Comparison of ENCODE assay signal across 28 mouse cellular contexts in genomic region chr14:10978651-10979050, GRCm38 (mm10).
A peak's percentile ranks its signal among the peaks of the same experiment; 100 is the strongest.
DNase-seq lines count a peak whose midpoint lies in the region; ATAC-seq lines count a peak whose summit lies in the region.
"Had no signal": no experiment of that assay in that cellular context is flagged by ENCODE, and none has a peak within 500 bp of the region (broad histone marks: within the 10 kb centered on the region; RNA-seq: fewer than 3 reads in every experiment).

No protein-coding gene starts in this region.

- ATAC-seq in midbrain, embryonic 16.5 days, result 0 out of 2 replicates have a peak, but pooled peaks have one; percentile 36
- ATAC-seq in midbrain, embryonic 15.5 days (replicated peaks), result no peak
- no peak for ATAC-seq in hindbrain, embryonic 12.5 days (ENCODE audit: low FRiP score)
- ATAC-seq: CD4-positive, CD25-positive, alpha-beta regulatory T cell, adult 4 months; forebrain, embryonic 13.5 days; forebrain, embryonic 16.5 days; hindbrain, embryonic 16.5 days had no signal

- no peak overlapping the region for H3K4me3 ChIP-seq in midbrain, embryonic 16.5 days (ENCODE audit: low read depth, low read length)
- no peak overlapping the region for H3K4me3 ChIP-seq in midbrain, embryonic 15.5 days
- no peak overlapping the region for H3K4me3 ChIP-seq in hindbrain, embryonic 12.5 days
- H3K4me3 ChIP-seq: embryonic facial prominence, embryonic 10.5 days; embryonic facial prominence, embryonic 13.5 days; erythroblast, embryonic 14.5 days; forebrain, embryonic 13.5 days; heart, adult 2 months; heart, embryonic 10.5 days; heart, embryonic 13.5 days; hindbrain, embryonic 13.5 days had no signal

- intact Hi-C loops in left cerebral cortex, postnatal 25 days (cut with DNase I), result no loop called here

- H3K4me1 ChIP-seq in midbrain, embryonic 16.5 days (ENCODE audit: control insufficient read depth, insufficient read depth, low read length), result no peaks in the 10 kb centered on the region
- no peaks in the 10 kb centered on the region for H3K4me1 ChIP-seq in midbrain, embryonic 15.5 days
- no peaks in the 10 kb centered on the region for H3K4me1 ChIP-seq in hindbrain, embryonic 12.5 days
- H3K4me1 ChIP-seq: embryonic facial prominence, embryonic 10.5 days; embryonic facial prominence, embryonic 13.5 days; forebrain, embryonic 13.5 days; heart, embryonic 10.5 days; heart, embryonic 13.5 days; hindbrain, embryonic 13.5 days had no signal

- H3K9ac ChIP-seq in midbrain, embryonic 16.5 days (ENCODE audit: low read depth, low read length), result no peak overlapping the region
- no peak overlapping the region for H3K9ac ChIP-seq in midbrain, embryonic 15.5 days
- H3K9ac ChIP-seq in hindbrain, embryonic 12.5 days, result no peak overlapping the region
- H3K9ac ChIP-seq: embryonic facial prominence, embryonic 13.5 days; forebrain, embryonic 13.5 days; heart, embryonic 13.5 days; hindbrain, embryonic 13.5 days had no signal

- no peaks in the 10 kb centered on the region for H3K27me3 ChIP-seq in midbrain, embryonic 16.5 days (ENCODE audit: control insufficient read depth, insufficient read depth, low read depth, low read length)
- H3K27me3 ChIP-seq in midbrain, embryonic 15.5 days (replicated peaks), result no peaks in the 10 kb centered on the region
- H3K27me3 ChIP-seq in hindbrain, embryonic 12.5 days, result no peaks in the 10 kb centered on the region
- H3K27me3 ChIP-seq: embryonic facial prominence, embryonic 13.5 days; forebrain, embryonic 13.5 days; heart, embryonic 13.5 days; hindbrain, embryonic 13.5 days had no signal

- DNase-seq in frontal cortex, postnatal 36 days (ENCODE audit: low spot score in 2 of 2), result peak; percentile 2 to 36
- DNase-seq in frontal cortex, postnatal 10 days (ENCODE audit: low spot score in 2 of 2), result no peak
- DNase-seq in brain, adult 2 months (ENCODE audit: low read depth, low spot score), result peak; percentile 66
- DNase-seq in left cerebral cortex, postnatal 25 days (ENCODE audit: low spot score in 2 of 2), result peak; percentile 20 to 66
- no peak for DNase-seq in heart, adult 18-20 months
- DNase-seq: adrenal gland, adult 2 months; adrenal gland, postnatal 14 days; cerebellum, adult 11-12 months; cerebellum, adult 8-10 months; cerebellum, postnatal 10 days; cerebellum, postnatal 36 days; embryo, embryonic 11 days; gastrocnemius, postnatal 25 days; heart, adult 2 months; heart, postnatal 14 days had no signal

- WGBS in midbrain, embryonic 16.5 days, result 85% methylated on average over 3 of the region's 3 CpGs
- 85% methylated on average over 3 of the region's 3 CpGs for WGBS in midbrain, embryonic 15.5 days
- 91% methylated on average over 3 of the region's 3 CpGs for WGBS in hindbrain, embryonic 12.5 days

- no peak overlapping the region for H3K27ac ChIP-seq in midbrain, embryonic 16.5 days (ENCODE audit: low read length)
- no peak overlapping the region for H3K27ac ChIP-seq in midbrain, embryonic 15.5 days
- H3K27ac ChIP-seq in hindbrain, embryonic 12.5 days, result no peak overlapping the region
- H3K27ac ChIP-seq: embryonic facial prominence, embryonic 10.5 days; embryonic facial prominence, embryonic 13.5 days; forebrain, embryonic 13.5 days; heart, adult 2 months; heart, embryonic 10.5 days; heart, embryonic 13.5 days; hindbrain, embryonic 13.5 days had no signal

- no peaks in the 10 kb centered on the region for H3K36me3 ChIP-seq in midbrain, embryonic 16.5 days (ENCODE audit: control insufficient read depth, insufficient read depth, low read length)
- no peaks in the 10 kb centered on the region for H3K36me3 ChIP-seq in midbrain, embryonic 15.5 days (replicated peaks)
- no peaks in the 10 kb centered on the region for H3K36me3 ChIP-seq in hindbrain, embryonic 12.5 days
- H3K36me3 ChIP-seq: embryonic facial prominence, embryonic 10.5 days; embryonic facial prominence, embryonic 13.5 days; heart, embryonic 10.5 days; heart, embryonic 13.5 days; hindbrain, embryonic 13.5 days had no signal

- H3K4me2 ChIP-seq in midbrain, embryonic 16.5 days (ENCODE audit: low read length), result no peak overlapping the region
- H3K4me2 ChIP-seq in midbrain, embryonic 15.5 days, result no peak overlapping the region
- H3K4me2 ChIP-seq in hindbrain, embryonic 12.5 days (replicated peaks), result no peak overlapping the region
- H3K4me2 ChIP-seq: embryonic facial prominence, embryonic 13.5 days; forebrain, embryonic 13.5 days; heart, embryonic 13.5 days; hindbrain, embryonic 13.5 days had no signal

- H3K9me3 ChIP-seq in midbrain, embryonic 16.5 days (replicated peaks; ENCODE audit: control insufficient read depth, low read length, poor library complexity, severe bottlenecking), result no peaks in the 10 kb centered on the region
- no peaks in the 10 kb centered on the region for H3K9me3 ChIP-seq in midbrain, embryonic 15.5 days
- no peaks in the 10 kb centered on the region for H3K9me3 ChIP-seq in hindbrain, embryonic 12.5 days (replicated peaks)
- H3K9me3 ChIP-seq: embryonic facial prominence, embryonic 10.5 days; embryonic facial prominence, embryonic 13.5 days; forebrain, embryonic 13.5 days; heart, embryonic 10.5 days; heart, embryonic 13.5 days; hindbrain, embryonic 13.5 days had no signal

Comparison
In these comparisons a context has a peak if more than half of its experiments do, and no peak if none do; other contexts are left out.
1. DNase-seq: peak in frontal cortex, postnatal 36 days (2 of 2), brain, adult 2 months (single experiment) and left cerebral cortex, postnatal 25 days (2 of 2); none in frontal cortex, postnatal 10 days (0 of 2) and heart, adult 18-20 months (0 of 2).